ENCODE assay signal across 9 mouse cellular contexts in the genomic region with DNA sequence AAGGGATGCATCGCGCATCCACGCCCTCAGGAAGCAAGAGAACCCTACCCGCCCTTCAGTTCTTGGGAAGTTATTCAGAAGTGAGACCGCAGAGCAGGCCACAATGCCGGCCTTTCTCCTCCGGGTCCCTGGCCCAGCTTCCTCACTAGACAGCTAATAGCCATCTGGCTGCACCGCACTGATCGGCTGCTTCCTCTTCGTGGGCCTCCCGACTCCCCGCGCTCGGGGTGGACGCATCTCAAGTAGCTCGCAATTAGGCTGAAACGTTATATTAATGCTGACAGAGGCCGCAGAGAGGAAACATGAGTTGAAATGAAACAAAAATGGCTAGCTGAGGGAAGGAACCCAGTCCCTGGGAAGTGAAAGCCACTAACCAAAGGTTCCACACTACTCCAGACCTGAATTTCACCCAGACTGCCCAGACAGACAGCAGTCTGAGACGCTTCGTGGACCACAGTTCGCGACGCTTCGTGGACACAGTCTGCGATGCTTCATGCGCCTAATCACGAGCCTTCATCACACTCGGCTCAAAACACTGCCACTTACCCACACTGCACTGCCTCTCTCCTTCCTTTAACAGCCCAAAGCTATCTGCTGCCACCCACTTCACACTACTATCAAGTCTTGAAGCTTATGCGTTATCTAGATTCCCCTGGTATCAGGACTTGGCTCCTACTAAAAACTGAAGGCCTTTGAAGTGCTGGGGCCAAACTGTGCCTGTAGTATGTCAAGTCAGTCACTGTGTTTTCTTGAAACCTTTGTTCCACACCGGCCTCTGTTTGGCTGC.
A peak's percentile ranks its signal among the peaks of the same experiment; 100 is the strongest.
DNase-seq lines count a peak whose midpoint lies in the region; ATAC-seq lines count a peak whose summit lies in the region.
"Had no signal": no experiment of that assay in that cellular context is flagged by ENCODE, and none has a peak within 500 bp of the region (broad histone marks: within the 10 kb centered on the region; RNA-seq: fewer than 3 reads in every experiment).

No protein-coding gene starts in this region.

- 0 out of 2 replicates have a peak overlapping the region, but pooled peaks have one; percentile 6 for H3K9ac ChIP-seq in embryonic facial prominence, embryonic 14.5 days (ENCODE audit: low read depth, low read length)
- no peak overlapping the region for H3K9ac ChIP-seq in midbrain, embryonic 16.5 days (ENCODE audit: low read depth, low read length)
- H3K9ac ChIP-seq: liver, embryonic 14.5 days had no signal

- 0 out of 2 replicates have a peak, but pooled peaks cover 2% of the 10 kb centered on the region for H3K27me3 ChIP-seq in embryonic facial prominence, embryonic 14.5 days (replicated peaks; ENCODE audit: control insufficient read depth, insufficient read depth, low read length)
- H3K27me3 ChIP-seq in midbrain, embryonic 16.5 days (ENCODE audit: control insufficient read depth, insufficient read depth, low read depth, low read length) = no peaks in the 10 kb centered on the region

- no peaks in the 10 kb centered on the region for H3K9me3 ChIP-seq in embryonic facial prominence, embryonic 14.5 days (ENCODE audit: control insufficient read depth, low read length)
- no peaks in the 10 kb centered on the region for H3K9me3 ChIP-seq in midbrain, embryonic 16.5 days (replicated peaks; ENCODE audit: control insufficient read depth, low read length, poor library complexity, severe bottlenecking)

- ATAC-seq in embryonic facial prominence, embryonic 14.5 days (ENCODE audit: low read depth) = peak; percentile 60
- ATAC-seq in inflammation-experienced regulatory T-cells, adult 6 months = peak; percentile 11
- ATAC-seq in midbrain, embryonic 16.5 days = no peak

- 46% methylated on average over 29 of the region's 30 CpGs for WGBS in embryonic facial prominence, embryonic 14.5 days
- WGBS in midbrain, embryonic 16.5 days = 76% methylated on average over 30 of the region's 30 CpGs

- peak overlapping the region; percentile 5; the same call in 1 of the 2 replicates for H3K4me3 ChIP-seq in embryonic facial prominence, embryonic 14.5 days (ENCODE audit: low read depth, low read length)
- no peak overlapping the region for H3K4me3 ChIP-seq in midbrain, embryonic 16.5 days (ENCODE audit: low read depth, low read length)

- peaks cover 22% of the 10 kb centered on the region for H3K4me1 ChIP-seq in embryonic facial prominence, embryonic 14.5 days (ENCODE audit: control insufficient read depth, insufficient read depth, low read length)
- no peaks in the 10 kb centered on the region for H3K4me1 ChIP-seq in midbrain, embryonic 16.5 days (ENCODE audit: control insufficient read depth, insufficient read depth, low read length)

- no peaks in the 10 kb centered on the region for H3K36me3 ChIP-seq in embryonic facial prominence, embryonic 14.5 days (ENCODE audit: control insufficient read depth, insufficient read depth, low read length)
- no peaks in the 10 kb centered on the region for H3K36me3 ChIP-seq in midbrain, embryonic 16.5 days (ENCODE audit: control insufficient read depth, insufficient read depth, low read length)

- peak; percentile 30 for DNase-seq in layer of hippocampus, adult 11-12 months (ENCODE audit: low spot score)
- DNase-seq in layer of hippocampus, adult 8-10 months (ENCODE audit: low spot score in 2 of 2) = no peak
- DNase-seq in Muller cell, postnatal 12 days (ENCODE audit: inconsistent ontology term) = peak; percentile 44
- DNase-seq in embryonic facial prominence, embryonic 14.5 days (ENCODE audit: low spot score) = peak; percentile 83
- DNase-seq in thymus, postnatal 36 days = peak; percentile 45 to 47
- DNase-seq in right cerebral cortex, adult 18-20 months = no peak

- peak overlapping the region; percentile 68 for H3K27ac ChIP-seq in embryonic facial prominence, embryonic 14.5 days (replicated peaks; ENCODE audit: low read depth, low read length)
- no peak overlapping the region for H3K27ac ChIP-seq in midbrain, embryonic 16.5 days (ENCODE audit: low read length)
- H3K27ac ChIP-seq: liver, embryonic 14.5 days had no signal

- peak overlapping the region; percentile 35 for H3K4me2 ChIP-seq in embryonic facial prominence, embryonic 14.5 days (ENCODE audit: low read depth, low read length)
- no peak overlapping the region for H3K4me2 ChIP-seq in midbrain, embryonic 16.5 days (ENCODE audit: low read length)

Comparison
In these comparisons a context has a peak if more than half of its experiments do, and no peak if none do; other contexts are left out.
1. DNase-seq: peak in layer of hippocampus, adult 11-12 months (single experiment), Muller cell, postnatal 12 days (single experiment), embryonic facial prominence, embryonic 14.5 days (single experiment) and thymus, postnatal 36 days (2 of 2); none in layer of hippocampus, adult 8-10 months (0 of 2) and right cerebral cortex, adult 18-20 months (single experiment).